Mouse (Mus musculus): Measurements from ENCODE around the gene Ube2v1.

- TF ChIP-seq EP300 (IDR thresholded peaks at IDR 0.05; ENCODE audit: low read depth) (no peak), CTCF (IDR thresholded peaks at IDR 0.05; ENCODE audit: low read depth) (no peak)
Measured at GRCm38 (mm10) chr2:167564551-167565311, 67.2 kb downstream of the Ube2v1 start.
